Mouse (Mus musculus): ENCODE results near the gene Prss48. TPM values are rescaled to one million over a fixed set of nuclear protein-coding genes. Genes with fewer than 3 reads are reported as not detected.
"Not testable (repeated sequence)": the region's sequence is repeated elsewhere in the genome, so short reads cannot be mapped to it uniquely, and the experiment has no call there.

Prss48 gene
- total RNA-seq, 1 experiment from 2014 or later, result not detected

DNA sequence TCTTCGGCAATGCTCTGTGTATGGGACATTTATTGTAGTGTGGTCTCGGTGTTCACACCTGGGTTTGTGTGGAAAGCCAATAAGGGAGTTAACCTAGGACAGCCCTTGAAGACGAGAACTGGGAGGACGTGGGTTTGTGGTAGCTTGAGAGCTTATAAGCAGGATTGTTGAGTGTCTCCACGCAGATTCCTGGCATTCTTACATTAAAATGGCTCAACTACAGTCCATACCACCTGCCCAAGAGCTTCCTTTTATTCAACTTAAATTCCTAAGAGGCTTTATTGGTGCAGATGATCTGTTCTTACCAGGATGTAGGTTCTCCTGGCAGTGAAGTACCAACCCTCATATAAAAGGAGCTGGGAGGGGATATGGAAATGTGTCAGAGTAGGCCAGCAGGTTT lies 649 bp upstream of the Prss48 start:
- DNase-seq, result no peak

DNA sequence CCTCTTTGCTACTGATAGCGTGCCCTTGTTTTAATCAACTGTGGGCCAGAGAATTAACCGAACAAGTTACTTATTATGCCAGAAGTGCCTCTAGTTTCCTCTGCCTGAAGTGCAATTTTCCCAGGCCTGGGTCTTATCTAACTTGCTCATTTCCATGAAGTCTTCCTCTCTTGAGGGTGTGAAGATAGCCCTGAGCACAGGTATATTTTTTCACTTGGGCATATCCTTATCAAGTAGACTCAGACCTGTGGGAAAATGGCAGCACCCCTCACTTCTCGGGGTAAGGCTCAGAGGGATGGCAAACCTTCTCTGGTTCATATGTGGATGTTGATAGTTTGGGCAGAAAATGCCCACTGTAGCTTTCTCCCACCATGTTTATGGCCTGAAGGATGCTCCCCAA lies 1.0 kb downstream of the Prss48 start:
- no peak for DNase-seq

DNA sequence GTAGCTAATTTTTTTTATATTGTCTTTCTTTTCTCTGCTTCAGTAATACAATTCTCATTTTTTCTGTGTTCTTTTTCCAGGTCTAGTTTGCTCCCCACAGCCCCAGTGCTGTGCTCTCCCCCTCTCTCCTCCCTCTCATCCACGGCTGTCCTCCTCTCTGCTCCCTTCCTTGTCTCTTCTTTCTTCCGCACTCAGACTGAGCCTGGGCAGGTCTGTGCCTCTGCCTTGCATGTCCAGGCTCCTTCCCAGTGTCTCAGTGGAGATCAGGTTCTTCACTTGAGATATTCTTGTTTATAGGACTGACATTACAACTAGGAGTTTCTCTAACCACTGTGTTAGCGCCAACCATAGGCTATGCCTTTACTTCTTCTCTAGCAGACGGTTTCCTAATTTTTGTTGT lies 7.6 kb downstream of the Prss48 start:
- no peak for DNase-seq

DNA sequence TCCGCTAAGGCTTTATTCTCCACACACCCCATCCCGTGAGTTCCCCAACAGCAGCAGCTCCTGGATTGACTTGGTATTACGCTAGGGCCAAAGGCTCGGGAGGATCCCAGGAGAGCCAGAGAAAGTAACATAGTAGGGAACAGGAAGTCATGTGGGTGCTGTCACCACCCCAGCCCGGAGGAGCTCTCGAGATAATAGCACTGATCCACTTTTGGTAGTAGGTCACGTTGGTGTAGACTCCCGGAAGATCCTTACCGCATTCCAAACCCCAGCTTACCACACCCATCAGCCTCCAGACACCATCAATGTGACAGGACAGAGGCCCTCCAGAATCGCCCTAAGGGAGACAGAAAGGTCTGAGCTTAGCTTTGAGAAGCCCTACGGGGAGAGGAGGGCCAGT lies 8.5 kb downstream of the Prss48 start:
- DNase-seq, result no peak

DNA sequence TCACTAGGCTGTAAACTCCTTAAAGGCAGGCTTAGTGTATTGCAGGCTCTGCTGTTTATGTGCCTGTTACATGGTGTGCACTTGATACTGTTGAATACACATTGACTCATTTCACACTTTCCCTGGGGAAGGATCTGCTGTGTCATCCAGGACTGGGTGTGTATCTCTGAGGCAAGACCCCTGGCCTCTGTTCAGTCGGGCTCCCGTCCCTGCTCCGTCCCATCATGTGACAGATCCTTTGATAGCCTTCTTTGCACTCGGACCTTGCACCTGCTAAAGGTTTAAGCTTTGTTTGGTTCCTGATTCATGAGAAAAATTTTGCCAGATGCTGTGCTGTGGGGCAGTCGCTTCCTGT lies 10.5 kb downstream of the Prss48 start:
- no peak for DNase-seq

DNA sequence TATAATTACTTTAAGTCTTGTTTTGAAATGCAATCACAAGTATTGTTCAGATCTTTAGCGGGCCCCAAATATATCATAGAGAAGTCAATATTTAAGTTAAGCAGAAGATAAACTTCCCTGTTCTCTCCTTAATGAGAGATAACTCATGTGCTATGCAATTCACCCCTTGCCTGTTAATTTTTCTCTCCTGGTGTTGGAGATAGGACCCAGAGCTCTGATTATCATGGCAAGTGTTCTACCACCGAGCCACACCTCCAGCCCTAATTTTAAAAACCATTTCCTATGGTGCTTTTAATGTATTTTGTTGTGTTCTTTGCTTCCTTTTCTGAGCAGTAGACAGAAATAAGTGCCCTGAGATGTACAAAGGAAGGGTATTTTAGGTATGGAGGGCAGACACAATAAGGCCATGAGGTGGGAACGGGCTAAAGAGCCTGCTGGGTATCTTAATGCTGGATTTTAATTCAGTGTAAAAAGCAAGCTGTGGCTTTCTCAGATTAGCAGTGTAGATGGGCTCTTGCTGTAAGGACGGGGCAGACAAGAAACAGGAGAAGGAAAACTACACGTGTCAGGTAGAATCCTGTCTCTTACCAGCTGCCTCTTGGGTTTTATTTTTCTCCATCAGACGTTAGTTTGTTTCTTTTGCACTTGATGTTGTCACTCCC lies 11.0 kb downstream of the Prss48 start:
- DNase-seq, result no peak

DNA sequence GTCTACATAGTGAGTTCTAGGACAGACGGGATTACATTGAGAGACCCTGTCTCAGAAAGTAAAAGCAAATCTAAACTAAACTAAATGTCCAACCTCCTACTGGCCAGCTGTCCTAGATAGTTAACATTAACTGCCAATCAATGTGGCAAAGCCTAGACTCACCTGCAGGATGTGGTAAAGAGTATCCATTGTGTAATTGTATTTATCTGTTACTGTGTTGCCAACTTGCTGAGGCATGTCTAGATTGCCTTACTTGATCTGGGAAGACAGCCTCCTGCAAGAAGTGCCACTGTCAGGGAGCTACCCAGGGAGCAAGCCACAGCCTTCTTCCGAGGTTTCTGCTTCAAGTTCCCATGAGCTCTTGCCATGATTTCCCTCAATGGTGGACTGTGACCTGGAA lies 15.1 kb downstream of the Prss48 start:
- no peak for DNase-seq

DNA sequence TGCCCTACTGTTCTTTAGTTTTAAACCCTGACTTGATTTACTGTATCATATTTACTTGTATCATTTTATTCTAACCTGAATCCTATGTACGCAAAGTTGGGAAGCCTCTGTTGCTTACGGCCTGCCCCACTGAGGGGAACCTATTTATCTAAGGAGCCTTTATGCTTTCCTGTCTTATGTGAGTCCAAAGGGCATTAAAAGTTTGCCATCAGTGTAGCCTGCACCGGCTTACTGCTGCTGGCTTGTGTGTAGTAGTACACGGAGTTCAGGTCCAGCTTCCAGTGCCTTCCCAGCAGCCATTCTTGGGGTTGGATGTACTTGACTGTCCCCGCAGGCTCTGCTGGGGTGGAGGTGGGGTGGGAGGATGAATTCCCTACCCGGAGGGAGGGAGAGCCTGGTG lies 17.8 kb downstream of the Prss48 start:
- DNase-seq, result no peak

DNA sequence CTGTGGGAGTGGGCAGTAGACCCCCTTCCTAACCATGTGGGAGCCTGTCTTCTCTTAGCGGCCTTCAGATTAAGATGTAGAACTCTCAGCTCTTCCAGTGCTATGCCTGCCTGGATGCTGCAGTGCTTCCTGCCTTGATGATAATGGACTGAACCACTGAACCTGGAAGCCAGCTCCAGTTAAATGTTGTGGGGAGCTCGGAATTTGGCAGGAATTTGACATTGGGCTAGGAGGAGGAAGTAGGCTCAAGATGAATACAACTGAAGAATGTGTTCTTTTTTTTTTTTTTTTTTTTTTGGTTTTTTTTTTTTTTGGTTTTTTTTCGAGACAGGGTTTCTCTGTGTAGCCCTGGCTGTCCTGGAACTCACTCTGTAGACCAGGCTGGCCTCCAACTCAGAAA lies 20.5 kb downstream of the Prss48 start:
- DNase-seq, result not testable (repeated sequence)

DNA sequence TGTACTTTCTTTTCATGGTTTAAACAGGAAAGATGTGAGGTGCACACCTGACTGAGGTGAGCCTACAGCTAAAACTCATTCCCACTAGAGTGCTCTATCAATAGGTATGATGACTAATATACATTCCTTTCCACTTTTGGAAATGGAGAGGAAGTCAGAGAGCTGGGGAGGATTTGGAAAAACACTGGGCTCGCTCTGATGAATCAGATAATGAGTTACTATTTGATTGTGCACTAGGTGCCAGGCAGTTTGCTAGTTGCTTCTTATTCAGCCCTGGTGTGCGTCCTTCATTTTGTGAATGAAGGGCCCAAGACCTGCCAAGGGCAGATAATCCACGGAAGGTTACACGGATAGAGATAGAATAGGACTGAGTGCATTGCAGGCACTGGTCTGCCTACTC lies 22.3 kb downstream of the Prss48 start:
- DNase-seq, result no peak

DNA sequence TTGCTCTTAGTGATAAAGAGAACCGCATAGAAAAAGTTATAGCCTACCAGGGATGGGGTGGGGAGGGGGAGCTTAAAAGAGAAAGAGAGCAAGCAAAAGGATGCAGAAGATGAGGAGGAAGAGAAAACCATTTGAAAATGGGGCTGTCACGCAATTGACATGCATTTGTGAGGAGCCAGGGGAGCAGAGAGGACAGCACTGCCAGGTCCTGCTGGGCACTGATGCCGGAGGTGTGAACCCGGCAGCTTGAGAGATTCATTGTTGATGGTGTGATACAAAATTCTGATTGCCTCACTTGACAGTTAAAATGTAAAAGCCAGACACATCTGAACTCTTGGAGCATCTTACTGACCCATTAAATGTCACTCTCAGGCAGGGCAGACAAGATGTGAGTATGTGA lies 27.8 kb downstream of the Prss48 start:
- no peak for DNase-seq

DNA sequence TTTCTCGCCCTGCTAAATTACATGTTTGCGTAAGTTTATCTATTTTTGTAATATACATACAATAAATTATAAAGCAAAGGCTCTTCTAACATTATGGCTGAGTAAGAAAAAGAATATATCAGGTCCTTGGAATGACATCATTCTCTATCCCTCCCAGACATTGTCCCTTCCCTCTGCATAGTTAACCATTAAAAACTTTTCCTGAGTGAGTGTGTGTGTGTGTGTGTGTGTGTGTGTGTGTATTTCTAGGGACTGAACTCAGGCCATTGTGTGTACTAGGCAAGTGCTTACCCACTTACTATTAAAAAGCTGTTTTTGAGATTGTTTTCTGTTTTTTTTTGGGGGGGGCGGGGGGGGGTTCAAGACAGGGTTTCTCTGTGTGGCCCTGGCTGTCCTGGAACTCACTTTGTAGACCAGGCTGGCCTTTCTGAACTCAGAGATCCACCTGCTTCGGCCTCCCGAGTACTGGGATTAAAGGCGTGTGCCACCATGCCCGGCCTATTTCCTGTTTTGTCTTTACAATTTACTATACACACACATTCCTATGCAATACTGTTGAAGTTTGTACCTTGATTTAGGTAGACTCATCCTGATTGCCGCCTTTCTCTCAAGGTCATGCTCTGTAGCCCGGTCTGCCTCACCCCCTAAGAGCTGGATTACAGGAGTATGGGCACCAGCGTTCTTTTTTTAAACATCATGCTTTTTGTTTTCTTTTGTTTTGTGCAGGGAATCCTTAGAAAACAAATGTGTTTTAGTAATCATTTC lies 28.7 kb downstream of the Prss48 start:
- no peak for DNase-seq

DNA sequence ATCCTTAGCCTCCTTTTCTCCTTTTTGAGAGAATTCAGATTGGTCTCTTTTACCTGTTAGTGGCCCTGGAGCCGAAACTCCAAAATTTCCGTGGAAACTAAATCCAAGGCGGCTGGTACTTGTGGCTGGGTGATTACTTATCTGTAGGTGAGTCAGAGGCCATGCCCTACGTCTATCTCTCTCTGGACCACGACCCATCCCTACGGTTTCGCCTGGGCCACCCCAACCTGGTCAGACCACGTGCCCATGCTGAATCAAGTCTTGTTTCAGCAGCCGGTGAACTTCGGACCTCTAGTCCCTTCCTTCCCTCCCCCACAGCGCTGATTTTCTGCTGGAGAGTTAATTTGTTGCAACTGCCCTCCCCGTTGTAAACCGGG lies 30.7 kb downstream of the Prss48 start:
- DNase-seq, result no peak

DNA sequence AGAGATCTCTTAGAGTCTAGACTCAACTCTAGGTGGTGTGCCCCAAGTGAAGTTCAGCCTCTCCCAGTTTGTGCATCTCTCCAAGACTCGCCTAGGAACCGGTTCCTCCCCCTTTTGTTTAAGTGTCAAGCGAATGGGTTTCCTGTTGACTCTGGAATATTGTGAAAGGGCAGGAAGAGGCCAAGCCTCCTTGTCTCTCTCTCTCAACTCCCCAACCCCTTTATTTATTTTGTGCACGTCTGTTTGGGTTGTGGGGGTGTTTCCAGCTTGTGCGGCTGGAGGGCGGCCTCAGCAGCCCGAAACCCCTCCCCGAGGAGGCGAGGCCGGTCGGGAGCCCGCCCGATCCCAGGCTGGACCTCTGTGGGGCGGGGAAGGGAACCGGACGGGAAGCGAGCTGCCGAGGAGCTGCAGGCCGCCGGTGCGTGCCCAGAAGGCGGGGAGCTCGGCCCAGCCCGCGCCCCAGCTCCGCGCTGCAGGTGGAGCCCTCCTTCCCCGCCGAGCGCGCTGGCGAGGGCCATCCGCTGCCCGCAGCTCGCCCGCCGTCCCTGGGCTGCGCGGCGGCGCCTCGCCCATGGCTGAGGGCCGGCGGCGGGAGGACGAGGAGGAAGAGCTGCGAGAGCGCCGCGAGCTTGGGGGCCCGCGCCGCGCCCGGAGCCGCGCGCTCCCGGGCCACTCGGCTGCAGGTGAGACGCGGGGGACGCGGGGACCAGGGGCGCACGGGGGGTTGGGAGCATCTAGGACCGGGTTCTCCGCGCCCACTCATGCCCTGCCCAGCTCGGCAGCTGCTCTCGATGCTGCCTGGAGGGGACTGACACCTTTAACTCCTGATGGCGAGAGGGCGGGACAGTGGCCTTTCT lies 31.3 kb downstream of the Prss48 start, which contains the start of gene Sh3d19:
Gene Sh3d19, plus strand, starts transcription at position 368 of the 857 bp plus-strand sequence.
- peak; percentile 86 for DNase-seq

DNA sequence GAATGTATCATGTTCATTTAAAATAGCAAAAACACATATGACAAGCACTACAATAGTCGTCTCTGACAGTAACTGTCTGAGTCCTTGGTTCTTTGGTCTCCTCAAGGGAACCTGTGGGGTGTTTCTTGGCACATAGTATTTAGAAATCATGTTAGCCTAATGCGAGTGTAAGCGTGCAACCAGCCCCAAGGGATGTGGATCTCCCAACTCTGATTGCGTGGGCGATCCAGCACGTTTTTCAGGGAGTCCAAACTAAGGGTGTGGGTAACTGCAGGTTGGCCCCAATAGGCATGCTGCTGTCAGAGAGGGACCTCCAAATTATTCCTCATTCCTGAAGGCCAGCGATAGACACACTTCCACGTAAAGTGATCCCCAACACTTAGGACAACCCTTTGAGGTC lies 33.3 kb downstream of the Prss48 start:
- DNase-seq, result no peak

DNA sequence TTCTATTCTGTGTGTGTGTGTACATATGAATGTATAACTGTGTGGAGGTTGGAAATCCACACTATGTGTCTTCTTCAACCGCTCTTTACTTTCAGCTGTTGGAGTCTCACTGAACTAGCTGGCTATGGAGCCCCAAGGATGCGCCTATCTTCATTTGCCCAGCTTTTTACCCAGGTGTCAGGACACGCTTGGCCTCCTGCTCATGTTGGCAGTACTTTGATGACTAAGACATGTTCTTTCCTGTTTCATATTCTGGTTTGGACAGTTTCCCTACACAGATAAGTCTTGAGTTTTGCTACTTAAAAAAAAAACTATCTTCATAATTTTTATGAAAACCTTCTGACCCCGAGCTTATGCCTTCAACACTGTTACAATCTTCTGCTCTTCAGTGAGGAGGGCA lies 36.8 kb downstream of the Prss48 start:
- no peak for DNase-seq

DNA sequence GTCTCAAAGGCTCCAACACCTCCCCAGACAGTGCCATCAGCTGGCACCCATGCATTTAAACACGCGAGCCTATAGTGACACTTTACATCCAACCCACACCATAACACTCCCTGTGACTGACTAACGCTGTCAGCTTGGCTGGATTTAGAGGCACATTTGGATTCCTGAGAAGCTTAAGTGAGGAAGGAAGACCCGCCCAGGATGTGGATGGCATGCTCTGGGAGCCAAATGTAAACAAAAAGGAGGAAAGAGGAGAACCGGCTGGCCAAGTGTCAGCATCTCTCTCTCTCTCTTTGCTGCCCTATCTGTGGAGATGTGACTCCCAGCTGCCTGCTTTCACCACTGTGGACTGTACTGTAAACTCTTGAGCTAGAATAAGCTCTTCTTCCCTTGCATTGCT lies 41.2 kb downstream of the Prss48 start:
- DNase-seq, result no peak

DNA sequence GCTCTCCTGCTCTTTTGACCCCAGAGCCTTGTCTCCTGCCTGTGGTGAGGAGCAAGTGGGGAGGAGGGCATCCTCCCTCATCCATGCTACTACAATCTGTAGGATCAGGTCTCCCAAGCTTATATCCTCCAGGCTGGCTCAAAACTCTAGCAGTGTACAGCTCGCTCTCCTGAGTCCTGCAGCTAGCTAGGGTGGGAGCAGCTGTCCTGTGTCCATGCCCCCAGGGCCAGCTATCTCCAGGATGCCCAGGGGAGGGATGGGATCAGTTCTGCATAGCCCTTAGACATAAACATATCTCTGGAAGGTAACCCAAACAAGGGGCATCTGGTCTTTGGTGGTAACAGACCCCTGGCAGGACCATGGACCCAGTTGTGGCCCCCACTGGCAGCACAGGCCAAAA lies 42.6 kb downstream of the Prss48 start:
- no peak for DNase-seq

DNA sequence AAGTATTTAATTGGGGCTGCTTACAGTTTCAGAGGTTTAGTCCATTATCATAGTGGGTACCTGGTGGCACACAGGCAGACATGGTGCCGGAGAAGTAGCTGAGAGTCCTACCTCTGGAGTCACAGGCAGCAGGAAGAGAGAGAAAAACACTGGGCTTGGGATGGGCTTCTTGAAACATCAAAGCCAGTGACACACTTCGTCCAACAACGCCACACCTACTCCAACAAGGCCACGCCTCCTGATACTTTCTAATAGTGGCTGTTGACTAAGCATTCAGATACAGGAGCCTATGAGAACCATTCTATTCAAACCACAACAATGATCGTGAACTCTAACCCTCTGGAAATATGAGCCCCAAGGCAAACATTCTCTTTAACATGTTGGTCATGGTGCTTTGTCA lies 46.6 kb downstream of the Prss48 start:
- DNase-seq, result no peak

DNA sequence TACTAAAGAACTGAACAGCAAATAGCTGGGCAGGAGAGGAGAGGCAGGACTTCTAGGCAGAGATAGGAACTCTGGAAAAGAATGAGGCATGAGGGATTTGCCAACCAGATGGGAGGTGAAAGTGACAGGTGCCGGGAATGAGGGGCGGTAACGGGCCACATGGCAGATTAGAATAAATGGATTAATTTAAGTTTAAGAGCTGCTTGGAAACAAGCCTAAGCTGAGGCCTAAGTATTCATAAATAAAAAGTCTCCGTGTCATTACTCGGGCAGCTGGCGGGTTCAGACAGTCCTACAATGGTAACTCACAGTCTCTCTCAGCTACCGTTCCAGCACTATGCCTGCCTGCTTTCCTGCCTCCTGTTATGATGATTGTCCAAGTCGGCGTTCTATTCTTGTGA lies 47.0 kb downstream of the Prss48 start:
- DNase-seq, result no peak

DNA sequence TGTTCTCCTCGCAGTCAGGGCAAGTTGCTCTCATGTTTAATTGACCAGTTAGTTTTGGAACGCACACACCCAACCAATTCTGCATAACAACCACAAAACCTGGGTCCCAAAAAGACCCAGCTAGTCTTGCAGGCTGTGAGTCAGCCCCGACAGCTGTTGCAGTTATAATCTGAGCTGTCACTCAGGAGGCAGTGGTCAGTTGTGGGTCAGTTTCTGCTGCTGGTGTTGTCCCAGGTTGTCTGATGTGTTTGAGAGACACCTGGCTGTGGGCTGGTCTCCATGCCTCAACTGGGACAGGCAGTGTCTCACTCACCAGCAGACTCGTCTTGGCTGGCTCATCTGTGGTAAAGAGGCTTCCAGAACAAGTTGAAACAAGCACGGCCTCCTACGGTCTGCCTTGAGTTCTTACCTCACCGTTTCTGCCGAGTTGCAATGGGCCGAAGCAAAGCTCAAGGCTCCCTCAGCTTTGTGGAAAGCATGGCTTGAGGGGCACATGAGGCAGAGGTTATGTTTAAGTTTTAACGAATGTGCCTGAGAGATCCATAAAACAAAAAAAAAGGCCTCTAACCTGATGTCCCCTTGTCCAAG lies 49.5 kb downstream of the Prss48 start:
- no peak for DNase-seq

DNA sequence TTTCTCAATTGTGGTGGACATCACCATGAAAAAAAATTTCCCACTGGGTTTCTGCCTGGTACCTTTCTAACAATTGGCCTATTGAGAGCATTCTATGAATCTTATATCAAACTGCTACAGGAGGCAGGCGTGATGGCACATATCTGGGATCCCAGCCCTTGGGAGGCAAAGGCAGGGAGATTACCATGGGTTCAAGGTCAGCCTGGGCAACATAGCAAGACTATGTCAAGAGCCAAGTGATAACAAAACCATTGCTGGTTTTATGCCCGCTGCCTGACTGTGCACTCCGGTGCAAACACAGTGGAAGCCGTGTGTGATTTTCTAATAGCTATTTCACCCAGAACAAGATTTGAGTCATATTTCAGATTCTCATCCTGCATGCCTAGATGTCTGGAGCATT lies 51.4 kb downstream of the Prss48 start:
- DNase-seq, result no peak

Data from adrenal gland, postnatal 25 days (tissue).